Mouse (Mus musculus) heart, postnatal 10 days (tissue): Measurements from ENCODE around the gene Pramef20. TPM values are rescaled to one million over a fixed set of nuclear protein-coding genes. Genes with fewer than 3 reads are reported as not detected.
"Not testable (repeated sequence)": the region's sequence is repeated elsewhere in the genome, so short reads cannot be mapped to it uniquely, and the experiment has no call there.

ENCODE experiments used
- DNase-seq, 2 experiments: peaks; one replicate each; pipeline ENCODE4 v3.0.0; 2021
- intact Hi-C: fragments of 180-260 bp; cut with DNase I; formaldehyde crosslinking; loops from one replicate; pipeline ENCODE4 v1.15.1; 2025
- total RNA-seq, 2 experiments: library from RNA; stranded (reverse); gene quantifications; 2 replicates each; pipeline ENCODE4 v1.2.3; 2021

Pramef20 gene
- not detected for total RNA-seq

- intact Hi-C loops: no loop called here
- DNase-seq: no peak
These were observed at the start of gene Pramef20 for GRCm38 (mm10) chr4:144377911-144378310. Pramef20 (minus strand) TSS chr4:144377933.

GRCm38 (mm10) chr4:144424590-144424989, 46.9 kb upstream of the Pramef20 start:
- intact Hi-C loops: no loop called here
- no peak for DNase-seq

GRCm38 (mm10) chr4:144420644-144421043, 42.9 kb upstream of the Pramef20 start:
- intact Hi-C loops: no loop called here
- DNase-seq: no peak

- intact Hi-C loops: no loop called here
- no peak for DNase-seq
These were observed 30.6 kb upstream of the Pramef20 start, which contains the start of gene Pramef12 for GRCm38 (mm10) chr4:144408290-144408689. Pramef12 (minus strand) TSS chr4:144408464.

- DNase-seq: no peak
- intact Hi-C loops: no loop called here
These were observed 28.5 kb upstream of the Pramef20 start for GRCm38 (mm10) chr4:144406261-144406660.

GRCm38 (mm10) chr4:144404456-144405086, 26.8 kb upstream of the Pramef20 start:
- peak; percentile 26 to 38 for DNase-seq
- intact Hi-C loops: no loop called here

GRCm38 (mm10) chr4:144402712-144403111, 25.0 kb upstream of the Pramef20 start:
- intact Hi-C loops: no loop called here
- no peak for DNase-seq

GRCm38 (mm10) chr4:144396316-144396715, 18.6 kb upstream of the Pramef20 start:
- intact Hi-C loops: no loop called here
- no peak for DNase-seq

- intact Hi-C loops, DNase-seq: not testable (repeated sequence)
These were observed 20.1 kb downstream of the Pramef20 start, which contains the start of gene Gm13119 for GRCm38 (mm10) chr4:144357642-144358041. Gm13119 (plus strand) TSS chr4:144357942.

- intact Hi-C loops, DNase-seq: not testable (repeated sequence)
These were observed 41.9 kb downstream of the Pramef20 start for GRCm38 (mm10) chr4:144335856-144336255.

- DNase-seq, intact Hi-C loops: not testable (repeated sequence)
These were observed 47.8 kb downstream of the Pramef20 start, which contains the start of gene Gm13128 for GRCm38 (mm10) chr4:144329949-144330348. Gm13128 (plus strand) TSS chr4:144330249.

Other genes with a start within 250 kb of the Pramef20 start
- gene Oog3, start 215.3 kb downstream of the Pramef20 start, total RNA-seq: not detected
- not detected for gene Oog2, start 187.2 kb downstream of the Pramef20 start, total RNA-seq
- not detected for gene C87977, start 164.6 kb downstream of the Pramef20 start, total RNA-seq
- gene Pramel5, start 97.4 kb downstream of the Pramef20 start, total RNA-seq: not detected
- gene Gm13128, start 47.7 kb downstream of the Pramef20 start, total RNA-seq: not detected
- gene Gm13119, start 20.0 kb downstream of the Pramef20 start, total RNA-seq: not detected
- not detected for gene Pramef12, start 30.5 kb upstream of the Pramef20 start, total RNA-seq
- gene 1700012P22Rik, start 60.8 kb upstream of the Pramef20 start, total RNA-seq: not detected
- not detected for gene Gm9944, start 75.4 kb upstream of the Pramef20 start, total RNA-seq
- not detected for gene Aadacl3, start 85.8 kb upstream of the Pramef20 start, total RNA-seq
- not detected for gene 9430007A20Rik, start 141.9 kb upstream of the Pramef20 start, total RNA-seq
- gene Gm13124, start 187.2 kb upstream of the Pramef20 start, total RNA-seq: not detected
- gene Aadacl4, start 235.8 kb upstream of the Pramef20 start, total RNA-seq: not detected